Mouse (Mus musculus) heart, embryonic 13.5 days (tissue): Measurements from ENCODE around the gene Fgg. TPM values are rescaled to one million over a fixed set of nuclear protein-coding genes. Genes with fewer than 3 reads are reported as not detected.

Experiments used
- ATAC-seq: fragments of 200-750 bp; cut with Nextera tagmentation; 2 replicates; pipeline ENCODE4 v1.8.0; 2017; ENCODE audit warnings: moderate TSS enrichment; ENCODE audit not compliant: insufficient number of reproducible peaks, low FRiP score, low TSS enrichment; ENCODE audit errors: extremely low read depth
- H3K27ac ChIP-seq: fragments of 300-500 bp; sonication (generic); replicated peaks from 2 replicates; pipeline ENCODE4 v1.5.1; 2015; ENCODE audit warnings: moderate library complexity, mild to moderate bottlenecking, inconsistent platforms
- H3K27me3 ChIP-seq: fragments of 300-500 bp; sonication (generic); replicated peaks from 2 replicates; pipeline ENCODE4 v1.6.1; 2015; ENCODE audit warnings: mild to moderate bottlenecking, inconsistent platforms
- H3K36me3 ChIP-seq: fragments of 300-500 bp; sonication (generic); 2 replicates; pipeline ENCODE4 v1.6.1; 2015; ENCODE audit warnings: mild to moderate bottlenecking, inconsistent platforms
- H3K4me1 ChIP-seq: fragments of 300-500 bp; sonication (generic); 2 replicates; pipeline ENCODE4 v1.6.1; 2015; ENCODE audit warnings: inconsistent platforms
- H3K4me2 ChIP-seq: fragments of 300-500 bp; sonication (generic); 2 replicates; pipeline ENCODE4 v1.6.1; 2015; ENCODE audit warnings: inconsistent platforms, mild to moderate bottlenecking, moderate library complexity
- H3K4me3 ChIP-seq: fragments of 300-500 bp; sonication (generic); 2 replicates; pipeline ENCODE4 v1.5.1; 2015; ENCODE audit warnings: moderate library complexity, mild to moderate bottlenecking, inconsistent platforms
- H3K9ac ChIP-seq: fragments of 300-500 bp; sonication (generic); 2 replicates; pipeline ENCODE4 v1.6.1; 2015; ENCODE audit warnings: inconsistent platforms, mild to moderate bottlenecking, moderate library complexity
- H3K9me3 ChIP-seq: fragments of 300-500 bp; sonication (generic); 2 replicates; pipeline ENCODE4 v1.6.1; 2016; ENCODE audit warnings: inconsistent platforms
- WGBS: fragments of 180-500 bp; shearing (Covaris S2); methylation state at CpG from one replicate; pipeline ENCODE4 v1.1.7; 2015; ENCODE audit warnings: mixed read lengths; 5-methylcytosine and 5-hydroxymethylcytosine counted together
- polyA plus RNA-seq: library from polyadenylated mRNA; unstranded; fragments of >200 nt; fragmentation: Nextera tagmentation; extraction: Ambion mirVana; gene quantifications from 2 replicates; pipeline ENCODE4 v1.2.1, GENCODE M21; 2015

Gene Fgg
- polyA plus RNA-seq, 1 experiment from 2014 or later, result 2.9 TPM

GRCm38 (mm10) chr3:83053758-83054157 lies 46.2 kb downstream of the Fgg start:
- no peaks in the 10 kb centered on the region for H3K9me3 ChIP-seq
- no peak overlapping the region for H3K27ac ChIP-seq
- no peak overlapping the region for H3K9ac ChIP-seq
- 21% methylated on average over 10 of the region's 10 CpGs for WGBS
- ATAC-seq, result no peak
- H3K36me3 ChIP-seq, result peaks cover 19% of the 10 kb centered on the region
- H3K4me2 ChIP-seq, result peak overlapping the region; percentile 39
- H3K4me3 ChIP-seq, result no peak overlapping the region; the same call in 1 of the 2 replicates
- peaks cover 9% of the 10 kb centered on the region for H3K4me1 ChIP-seq
- H3K27me3 ChIP-seq, result no peaks in the 10 kb centered on the region

GRCm38 (mm10) chr3:83054759-83055158 lies 47.2 kb downstream of the Fgg start:
- Histone ChIP-seq H3K36me3 (peaks cover 29% of the 10 kb centered on the region), H3K4me3 (peak overlapping the region; percentile 66), H3K4me2 (peak overlapping the region; percentile 91), H3K4me1 (peaks cover 9% of the 10 kb centered on the region), H3K27me3 (no peaks in the 10 kb centered on the region), H3K9ac (no peak overlapping the region; the same call in 1 of the 2 replicates), H3K9me3 (no peaks in the 10 kb centered on the region), H3K27ac (no peak overlapping the region)
- 29% methylated on average over 13 of the region's 13 CpGs for WGBS
- no peak for ATAC-seq

- Histone ChIP-seq H3K4me1 (peaks cover 9% of the 10 kb centered on the region), H3K36me3 (peaks cover 36% of the 10 kb centered on the region), H3K9ac (peak within 1 kb of the TSS; percentile 85), H3K4me3 (peak within 1 kb of the TSS; percentile 66), H3K9me3 (no peaks in the 10 kb centered on the region), H3K27me3 (no peaks in the 10 kb centered on the region), H3K27ac (peak within 1 kb of the TSS; percentile 71), H3K4me2 (peak within 1 kb of the TSS; percentile 91)
- WGBS, result under 1% methylated on average over 61 of the region's 61 CpGs
- ATAC-seq, result peak; percentile 97
Measured at GRCm38 (mm10) chr3:83055281-83056038, 47.9 kb downstream of the Fgg start, which contains the start of gene Plrg1. Gene Plrg1, plus strand, starts transcription at chr3:83055522.

- H3K36me3 ChIP-seq, result peaks cover 52% of the 10 kb centered on the region
- H3K9me3 ChIP-seq, result no peaks in the 10 kb centered on the region
- H3K27ac ChIP-seq, result no peak overlapping the region
- H3K4me1 ChIP-seq, result peaks cover 9% of the 10 kb centered on the region
- no peak overlapping the region for H3K4me2 ChIP-seq
- H3K27me3 ChIP-seq, result no peaks in the 10 kb centered on the region
- 83% methylated on average over 2 of the region's 2 CpGs for WGBS
- H3K4me3 ChIP-seq, result no peak overlapping the region
- no peak for ATAC-seq
- H3K9ac ChIP-seq, result no peak overlapping the region
Measured at GRCm38 (mm10) chr3:83057046-83057445, 49.5 kb downstream of the Fgg start.

Other genes starting within 250 kb of the Fgg start
- gene Rbm46, start 131.2 kb upstream of the Fgg start, polyA plus RNA-seq, result 1.9 and 2.5 TPM in 2 replicates
- 0.12 and 0.28 TPM in 2 replicates for gene Lrat, start 103.8 kb upstream of the Fgg start, polyA plus RNA-seq
- 1.4 and 8.7 TPM in 2 replicates for gene Fga, start 18.4 kb downstream of the Fgg start, polyA plus RNA-seq
- 0.82 and 5.8 TPM in 2 replicates for gene Fgb, start 42.1 kb downstream of the Fgg start, polyA plus RNA-seq
- 56.5 and 68.0 TPM in 2 replicates for gene Plrg1, start 47.8 kb downstream of the Fgg start, polyA plus RNA-seq
- 0.08 and 0.23 TPM in 2 replicates for gene Dchs2, start 120.2 kb downstream of the Fgg start, polyA plus RNA-seq